Mouse (Mus musculus) thymus, postnatal 4 days (tissue): ENCODE results near the gene Snrpc.
A peak's percentile ranks its signal among the peaks of the same experiment; 100 is the strongest.

ENCODE experiments used
- DNase-seq: peaks from one replicate; pipeline ENCODE4 v3.0.0; 2021

Gene Snrpc

GRCm38 (mm10) chr17:27819971-27820567 is 17.9 kb upstream of the Snrpc start:
- DNase-seq = no peak

- DNase-seq = peak; percentile 99
Observed at GRCm38 (mm10) chr17:27820568-27821406, 17.2 kb upstream of the Snrpc start, which contains the start of gene D17Wsu92e. Gene D17Wsu92e, minus strand, starts transcription at chr17:27820648.

- peak; percentile 40 for DNase-seq
Observed at GRCm38 (mm10) chr17:27821407-27822338, 16.3 kb upstream of the Snrpc start.

GRCm38 (mm10) chr17:27823142-27823905 is 14.6 kb upstream of the Snrpc start:
- DNase-seq = no peak

GRCm38 (mm10) chr17:27824941-27825340 is 13.0 kb upstream of the Snrpc start:
- no peak for DNase-seq

- peak; percentile 21 for DNase-seq
Observed at GRCm38 (mm10) chr17:27825539-27825938, 12.4 kb upstream of the Snrpc start.

- DNase-seq = peak; percentile 88
Observed at GRCm38 (mm10) chr17:27825984-27826905, 11.7 kb upstream of the Snrpc start.

GRCm38 (mm10) chr17:27826908-27827383 is 11.0 kb upstream of the Snrpc start:
- DNase-seq = peak; percentile 43

- no peak for DNase-seq
Observed at GRCm38 (mm10) chr17:27827511-27827910, 10.4 kb upstream of the Snrpc start.

- peak; percentile 65 for DNase-seq
Observed at GRCm38 (mm10) chr17:27830411-27830810, 7.5 kb upstream of the Snrpc start.

- peak; percentile 91 for DNase-seq
Observed at GRCm38 (mm10) chr17:27839469-27840252, 1.7 kb downstream of the Snrpc start.

- no peak for DNase-seq
Observed at GRCm38 (mm10) chr17:27848351-27848750, 10.4 kb downstream of the Snrpc start.

GRCm38 (mm10) chr17:27851076-27851475 is 13.1 kb downstream of the Snrpc start:
- DNase-seq = no peak

- peak; percentile 90 for DNase-seq
Observed at GRCm38 (mm10) chr17:27856265-27856797, 18.4 kb downstream of the Snrpc start, which contains the start of gene Uhrf1bp1. Gene Uhrf1bp1, plus strand, starts transcription at chr17:27856441.

- peak; percentile 57 for DNase-seq
Observed at GRCm38 (mm10) chr17:27856798-27857648, 19.1 kb downstream of the Snrpc start.

GRCm38 (mm10) chr17:27857649-27858475 is 19.9 kb downstream of the Snrpc start:
- DNase-seq = no peak

- no peak for DNase-seq
Observed at GRCm38 (mm10) chr17:27859131-27859530, 21.2 kb downstream of the Snrpc start.

GRCm38 (mm10) chr17:27865461-27865860 is 27.5 kb downstream of the Snrpc start:
- no peak for DNase-seq
